Mouse (Mus musculus): ENCODE measurements at regions not wholly inside any gene's neighbourhood (a gene's known extent, or its start where the extent isn't known, plus 50 kb on each side); places are given as distances from the start of the nearest gene placed in this dataset.
A peak's percentile ranks its signal among the peaks of the same experiment; 100 is the strongest.
"Not testable (repeated sequence)": the region's sequence is repeated elsewhere in the genome, so short reads cannot be mapped to it uniquely, and the experiment has no call there.

DNA sequence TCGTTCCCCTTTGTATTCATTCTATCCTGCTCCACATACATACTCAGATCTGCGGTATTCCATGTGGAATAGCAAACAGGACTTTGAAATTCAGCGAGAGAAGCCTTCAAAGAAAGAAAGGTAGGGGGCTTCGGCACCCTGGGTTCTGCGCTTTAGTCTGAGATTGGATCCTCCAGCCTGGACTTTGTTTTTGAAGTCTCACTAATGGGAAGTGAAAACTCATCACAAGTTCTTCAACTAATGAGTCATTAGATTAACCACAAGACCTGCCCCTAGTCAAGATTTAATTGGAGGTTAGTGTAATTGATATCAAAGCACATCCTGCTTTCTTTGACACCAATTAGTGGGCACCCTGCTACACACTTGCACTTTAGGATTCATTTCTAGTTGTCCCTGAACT lies 492.5 kb upstream of the Zfp960 start:
- no peak for ATAC-seq (ENCODE audit: poor library complexity, severe bottlenecking)

DNA sequence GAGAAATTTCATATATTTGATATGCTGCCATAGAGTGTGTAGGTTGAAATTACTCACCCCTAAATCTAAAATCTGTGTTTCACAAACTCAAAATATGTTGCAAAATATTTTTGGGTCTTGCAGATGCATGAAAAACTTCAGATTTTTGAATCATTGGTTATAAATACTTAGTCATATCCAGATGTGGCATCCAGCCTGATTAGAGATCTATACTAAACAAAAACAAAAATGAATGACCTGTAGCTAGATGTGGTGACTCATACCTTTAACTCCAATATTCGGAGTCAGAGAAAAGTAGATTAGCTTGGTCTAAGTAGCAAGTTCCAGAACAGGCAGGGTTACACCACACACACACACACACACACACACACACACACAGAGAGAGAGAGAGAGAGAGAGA lies 475.1 kb upstream of the Zfp960 start:
- ATAC-seq (ENCODE audit: poor library complexity, severe bottlenecking) = no peak

DNA sequence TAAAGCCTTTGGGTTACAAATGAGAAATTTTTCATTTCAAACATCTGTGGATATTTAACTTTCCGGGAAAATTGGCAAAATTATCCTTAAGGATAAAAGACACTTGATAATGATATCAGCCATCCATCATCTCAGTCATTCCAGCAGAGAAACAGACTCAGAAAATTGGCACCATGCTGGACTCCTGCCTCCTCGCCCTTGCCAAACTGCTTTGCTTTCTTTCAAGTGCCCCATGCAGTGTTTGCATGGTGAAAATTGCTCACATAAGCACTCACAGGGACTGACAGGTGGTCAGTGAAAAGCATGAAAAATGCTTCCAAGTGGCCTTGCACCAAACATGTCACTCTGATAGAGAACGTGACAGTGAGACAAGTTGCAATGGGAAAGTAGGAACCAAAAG lies 464.2 kb upstream of the Zfp960 start:
- no peak for ATAC-seq (ENCODE audit: poor library complexity, severe bottlenecking)

DNA sequence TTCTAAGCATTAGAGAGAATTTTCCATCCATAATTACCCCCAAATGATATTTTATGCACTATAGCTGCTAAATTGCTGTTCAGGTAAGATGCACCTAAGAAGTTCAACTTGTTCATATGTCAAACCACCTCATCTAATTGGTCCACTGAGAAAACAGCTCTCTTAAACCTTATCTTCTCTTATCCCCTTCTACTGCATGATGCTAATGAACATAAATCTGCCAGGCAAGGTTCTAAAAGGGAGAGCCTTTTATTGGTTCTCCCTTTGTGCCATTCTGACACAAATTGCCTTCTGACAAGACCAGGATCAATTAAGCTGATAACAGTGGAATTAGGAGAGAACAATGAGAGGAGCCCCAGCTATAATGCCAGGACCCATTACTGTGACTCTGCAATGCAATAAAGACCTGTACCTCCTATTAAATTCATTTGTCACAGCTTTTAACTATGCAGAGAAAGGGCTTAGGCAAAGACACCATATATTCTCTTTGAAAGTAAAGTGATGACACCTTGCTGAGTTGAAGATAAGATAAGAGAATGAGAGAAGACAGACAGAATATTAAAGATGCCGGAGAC lies 451.4 kb upstream of the Zfp960 start:
- ATAC-seq (ENCODE audit: poor library complexity, severe bottlenecking) = no peak

DNA sequence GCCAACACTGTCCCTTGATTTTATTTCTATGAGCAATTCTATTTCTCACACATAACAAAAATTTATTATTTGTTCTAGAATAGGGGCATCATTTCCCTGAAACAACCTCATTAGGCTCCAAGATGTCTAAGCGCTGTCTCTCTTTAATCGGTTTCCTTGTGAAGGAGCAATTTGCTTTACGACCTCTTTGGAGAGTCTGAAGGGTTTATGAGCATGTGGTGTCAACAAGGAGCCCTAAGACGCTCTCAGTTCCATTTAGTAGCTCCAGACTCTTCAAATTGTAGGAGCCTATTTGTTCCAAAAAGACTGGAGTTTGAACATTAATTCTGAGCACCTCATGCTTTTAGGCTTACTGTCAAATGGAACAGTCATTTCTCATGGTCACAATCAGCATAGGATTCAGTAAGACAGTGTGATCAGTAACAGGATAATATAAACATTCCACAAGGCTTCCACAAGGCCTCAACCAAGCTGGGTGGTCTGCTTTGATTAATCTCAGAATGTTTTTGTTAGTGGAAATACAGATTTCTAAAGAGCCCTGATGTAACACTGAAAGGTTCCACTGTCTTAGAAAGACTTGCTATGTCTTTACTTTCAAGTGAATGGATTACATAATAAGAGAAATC lies 441.9 kb upstream of the Zfp960 start:
- no peak for ATAC-seq (ENCODE audit: poor library complexity, severe bottlenecking)

DNA sequence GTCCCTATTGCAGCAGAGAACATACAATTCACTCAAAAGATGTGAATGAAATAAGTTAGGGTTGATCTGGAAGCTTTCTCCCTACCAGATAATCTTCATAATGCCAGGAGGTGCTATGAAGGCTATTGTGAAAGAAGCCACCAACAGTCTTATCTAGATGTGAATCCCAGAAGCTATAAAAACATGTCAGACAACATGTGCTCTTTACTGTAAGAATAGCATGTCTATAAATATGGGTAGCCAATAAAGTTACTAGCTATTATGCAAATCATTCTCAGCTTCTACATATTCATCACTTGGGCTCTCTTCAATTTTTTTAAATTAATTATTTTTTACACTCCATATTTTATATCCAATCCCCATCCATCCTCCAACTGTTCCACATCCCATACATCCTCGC lies 434.1 kb upstream of the Zfp960 start:
- no peak for ATAC-seq (ENCODE audit: poor library complexity, severe bottlenecking)

DNA sequence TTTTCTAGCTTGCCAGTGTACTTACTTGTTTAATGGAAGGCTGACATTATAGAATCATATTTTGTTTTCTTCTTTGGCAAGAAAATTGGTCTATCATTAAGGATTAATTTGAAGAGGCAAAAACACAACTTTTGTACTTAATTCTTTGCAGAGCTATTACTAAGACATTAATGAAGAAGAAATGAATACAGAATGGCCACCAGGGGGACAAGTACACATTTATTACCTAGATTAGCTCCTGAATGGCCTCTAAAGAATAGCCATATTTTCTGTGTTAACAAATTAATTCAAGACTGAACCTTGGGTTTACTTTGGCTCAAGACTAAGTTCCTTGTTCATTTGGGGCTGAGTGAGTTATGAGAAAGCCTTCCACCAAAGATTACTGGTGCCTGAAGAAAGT lies 430.5 kb upstream of the Zfp960 start:
- ATAC-seq (ENCODE audit: poor library complexity, severe bottlenecking) = no peak

DNA sequence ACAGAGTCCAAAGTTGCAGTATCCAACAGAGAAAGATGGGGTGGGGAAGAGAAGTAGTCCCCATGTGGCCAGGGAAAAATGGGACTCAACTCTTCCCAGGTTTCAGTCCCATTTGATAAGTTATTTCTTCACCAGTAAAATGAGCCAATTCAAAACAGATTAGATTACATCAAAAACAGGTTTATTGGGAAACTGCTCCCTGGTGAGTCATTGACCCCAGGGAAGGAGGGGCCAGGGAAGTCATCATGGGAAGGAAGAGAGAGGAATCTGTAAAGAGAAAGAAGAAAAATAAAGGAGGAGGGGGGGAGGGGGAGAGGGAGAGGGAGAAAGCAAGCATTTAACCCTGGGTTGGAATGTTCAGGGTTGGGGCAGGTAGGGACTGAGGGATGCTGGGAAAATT lies 426.4 kb upstream of the Zfp960 start:
- no peak for ATAC-seq (ENCODE audit: poor library complexity, severe bottlenecking)

DNA sequence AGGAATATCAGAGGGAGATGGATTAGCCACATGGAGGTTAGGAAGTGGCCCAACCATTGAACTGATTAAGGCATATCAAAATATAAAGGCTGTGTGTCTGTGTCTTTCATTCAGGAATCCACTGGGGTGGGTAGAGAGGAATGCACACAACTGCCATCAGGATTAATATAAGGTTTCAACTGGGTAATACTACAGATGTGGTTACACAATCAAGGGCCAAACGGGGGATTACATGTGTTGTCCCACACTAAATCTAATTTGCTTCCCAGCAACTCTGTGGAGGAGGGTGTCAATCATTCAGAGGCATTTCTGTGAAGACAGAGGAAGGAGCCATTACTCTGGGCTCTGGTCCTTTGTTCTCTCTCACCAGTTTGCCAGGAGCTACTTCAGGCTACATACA lies 416.0 kb upstream of the Zfp960 start:
- ATAC-seq (ENCODE audit: poor library complexity, severe bottlenecking) = no peak

DNA sequence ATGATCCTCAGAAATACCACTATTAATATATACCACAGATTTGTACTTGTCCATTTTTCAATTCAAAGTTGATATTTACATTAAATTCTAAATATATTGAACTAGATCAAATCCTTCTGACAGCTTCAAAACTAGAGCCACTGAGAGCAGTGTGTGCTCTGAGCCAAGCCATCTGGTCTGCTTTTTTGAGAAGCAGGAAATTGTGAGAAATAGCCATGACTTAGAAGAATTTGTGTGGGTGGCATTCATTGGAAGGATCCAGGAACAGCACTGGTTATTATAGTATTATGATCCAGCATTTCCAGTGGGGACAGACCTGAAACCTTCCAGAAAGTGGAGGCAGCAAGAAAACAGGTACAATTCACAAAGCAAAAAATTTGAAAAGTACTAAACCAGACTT lies 398.7 kb upstream of the Zfp960 start:
- ATAC-seq (ENCODE audit: poor library complexity, severe bottlenecking) = no peak

DNA sequence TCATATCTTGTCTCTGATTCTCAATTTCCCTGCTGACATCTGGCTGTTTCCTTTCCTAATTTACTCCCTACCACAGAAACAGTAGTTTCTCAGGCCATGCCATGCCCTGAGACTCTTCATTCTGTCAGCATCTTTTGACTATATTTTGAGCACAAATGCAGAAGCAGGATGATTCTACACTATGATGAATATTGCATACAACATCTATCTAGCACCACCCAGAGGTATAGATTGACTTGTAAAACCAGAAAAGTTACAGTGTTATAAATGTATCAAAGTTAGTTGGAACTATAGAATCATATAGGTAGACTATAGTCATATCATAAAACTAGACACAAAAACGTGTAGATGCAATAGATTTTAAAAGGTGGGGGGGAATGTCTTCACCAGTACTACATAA lies 396.3 kb upstream of the Zfp960 start:
- no peak for ATAC-seq (ENCODE audit: poor library complexity, severe bottlenecking)

DNA sequence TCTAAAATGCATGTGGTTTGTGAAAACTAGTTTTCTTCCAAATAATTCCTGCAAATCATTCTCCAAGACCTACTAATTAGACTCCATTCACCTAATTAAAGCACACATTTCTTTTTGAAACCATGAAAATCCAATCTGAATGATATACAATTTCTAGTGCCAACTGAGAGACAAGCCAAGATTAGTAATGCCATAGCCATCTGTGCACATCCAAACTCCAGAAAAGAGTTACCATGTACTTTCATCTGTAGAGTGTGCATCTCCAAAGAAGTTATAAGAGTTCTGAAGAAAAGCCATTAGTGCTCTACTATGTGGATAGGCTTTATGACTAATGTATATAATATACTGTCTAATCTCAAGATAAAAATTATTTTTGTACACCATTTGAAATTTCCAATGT lies 359.7 kb upstream of the Zfp960 start:
- no peak for ATAC-seq (ENCODE audit: poor library complexity, severe bottlenecking)

DNA sequence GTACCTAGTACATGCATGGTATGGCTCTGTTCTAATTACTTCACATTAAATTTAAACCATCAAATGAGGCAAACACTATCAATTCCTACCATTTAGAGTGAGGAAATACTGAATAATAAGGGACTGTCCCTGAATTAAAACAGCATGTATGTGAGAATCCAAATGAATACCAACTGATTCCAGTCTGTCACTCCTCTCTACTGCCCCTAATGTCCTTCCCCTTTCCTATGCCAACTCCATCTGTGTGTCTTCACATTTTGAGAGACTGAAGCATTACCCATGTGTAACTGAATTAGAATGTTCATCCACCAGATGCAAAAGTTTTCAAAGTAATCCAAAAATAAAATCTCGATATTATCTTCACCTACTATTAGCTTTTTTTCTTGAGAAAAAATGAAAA lies 358.0 kb upstream of the Zfp960 start:
- ATAC-seq (ENCODE audit: poor library complexity, severe bottlenecking) = no peak

DNA sequence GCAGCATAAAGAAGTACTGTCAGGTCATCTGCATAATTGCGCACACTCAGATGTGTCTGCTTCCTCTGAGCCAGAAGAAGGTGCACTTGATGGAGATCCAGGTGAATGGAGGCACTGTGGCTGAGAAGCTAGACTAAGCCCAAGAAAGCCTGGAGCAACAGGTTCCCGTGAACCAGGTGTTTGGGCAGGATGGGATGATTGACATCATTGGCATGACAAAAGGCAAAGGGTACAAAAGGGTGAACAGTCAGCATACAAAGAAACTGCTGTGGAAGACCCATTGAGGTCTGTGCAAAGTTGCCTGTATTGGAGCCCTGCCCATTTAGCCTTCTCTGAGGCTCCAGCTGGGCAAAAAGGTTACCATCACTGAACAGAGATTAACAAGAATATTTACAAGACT lies 337.0 kb upstream of the Zfp960 start:
- no peak for ATAC-seq (ENCODE audit: poor library complexity, severe bottlenecking)

DNA sequence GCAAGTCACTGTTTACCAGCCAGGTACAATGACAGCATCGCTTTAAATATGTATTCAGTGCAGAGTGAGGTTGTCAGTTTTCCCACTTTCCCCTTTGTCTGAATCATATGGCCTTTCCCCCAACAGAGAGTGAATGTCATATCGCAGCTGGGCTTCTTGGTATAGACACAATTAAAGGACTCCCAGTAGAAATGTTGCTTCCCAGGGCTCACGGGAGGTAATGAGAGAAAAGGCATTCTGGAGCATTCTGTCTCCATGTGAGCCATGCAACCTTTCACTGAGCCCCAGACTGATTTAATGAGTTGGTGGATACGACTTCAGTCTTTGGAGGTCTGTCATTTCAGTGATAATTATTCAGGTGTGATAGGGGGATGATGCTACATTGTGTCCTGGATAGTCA lies 310.8 kb upstream of the Zfp960 start:
- no peak for ATAC-seq (ENCODE audit: poor library complexity, severe bottlenecking)

DNA sequence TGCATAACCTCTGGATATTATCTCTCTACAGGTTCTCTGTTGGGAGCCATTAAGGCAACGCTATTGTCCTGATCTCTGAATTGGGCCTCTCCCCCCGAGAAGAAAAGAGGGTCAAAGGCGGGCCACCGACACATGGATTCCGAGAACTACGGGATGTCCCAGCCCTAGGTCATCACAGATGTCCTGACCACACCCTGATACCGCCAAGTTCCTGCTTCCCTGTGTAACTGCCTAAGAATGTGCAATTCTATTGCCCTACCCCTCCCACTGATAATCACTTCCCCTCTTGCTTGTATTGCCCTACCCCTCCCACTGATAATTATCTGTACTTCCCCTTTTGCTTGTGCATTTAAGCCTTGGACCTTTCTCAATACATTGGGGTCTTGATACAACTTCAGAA lies 293.3 kb upstream of the Zfp960 start:
- not testable (repeated sequence) for ATAC-seq (ENCODE audit: poor library complexity, severe bottlenecking)

DNA sequence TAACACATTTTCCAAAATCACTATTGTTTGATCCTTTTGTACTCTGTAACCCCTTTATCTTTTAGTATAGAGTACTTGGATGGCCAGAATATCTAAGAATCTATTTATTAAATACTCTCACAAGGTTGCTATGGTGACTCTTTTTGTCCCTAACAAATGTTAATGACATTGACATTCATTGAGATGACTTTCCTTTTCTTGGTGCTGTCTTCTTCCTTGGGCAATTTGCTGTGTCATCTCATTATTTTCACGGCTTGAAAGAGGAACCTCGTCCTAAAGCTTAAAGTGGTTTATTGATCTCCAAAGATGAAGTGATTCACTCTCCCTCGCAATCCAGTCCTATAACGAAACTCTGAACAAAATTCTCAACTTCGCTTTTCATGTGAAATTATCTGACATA lies 265.6 kb upstream of the Zfp960 start:
- ATAC-seq (ENCODE audit: poor library complexity, severe bottlenecking) = no peak

DNA sequence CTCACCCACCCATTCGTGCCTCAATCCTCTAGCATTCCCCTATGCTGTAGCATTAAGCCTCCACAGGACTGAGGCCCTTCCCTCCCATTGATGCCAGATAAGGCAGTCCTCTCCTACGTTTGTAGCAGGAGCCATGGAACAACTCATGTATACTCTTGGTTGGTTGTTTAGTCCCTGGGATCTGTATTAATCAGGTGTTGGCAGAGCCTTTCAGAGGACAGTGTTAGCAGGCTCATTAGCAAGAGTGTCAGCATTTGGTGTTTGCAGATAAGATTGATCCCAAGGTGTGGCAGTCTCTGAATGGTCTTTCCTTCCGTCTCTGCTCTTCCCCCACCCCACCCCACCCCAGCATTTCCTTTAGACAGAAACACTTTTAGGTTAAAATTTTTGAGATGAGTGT lies 258.9 kb upstream of the Zfp960 start:
- no peak for ATAC-seq (ENCODE audit: poor library complexity, severe bottlenecking)

DNA sequence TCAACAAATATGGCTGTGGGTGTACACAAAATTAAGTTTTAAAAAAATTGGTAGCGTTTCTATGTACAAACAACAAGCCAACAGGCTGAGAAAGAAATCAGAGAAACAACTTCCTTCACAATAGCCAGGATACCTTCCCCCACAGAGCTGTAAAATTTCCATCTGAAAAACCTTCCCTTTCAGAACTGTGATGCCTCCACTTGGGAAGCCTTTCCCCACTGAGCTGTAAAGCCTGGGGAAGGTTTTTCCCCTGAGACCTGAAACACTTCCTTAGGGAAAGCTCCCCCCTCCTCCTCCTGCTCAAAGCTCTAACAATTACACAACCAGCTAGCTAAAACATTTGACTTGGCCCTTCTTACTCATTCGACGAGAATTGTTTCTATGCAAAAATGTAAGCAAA lies 245.5 kb upstream of the Zfp960 start:
- no peak for ATAC-seq (ENCODE audit: poor library complexity, severe bottlenecking)

DNA sequence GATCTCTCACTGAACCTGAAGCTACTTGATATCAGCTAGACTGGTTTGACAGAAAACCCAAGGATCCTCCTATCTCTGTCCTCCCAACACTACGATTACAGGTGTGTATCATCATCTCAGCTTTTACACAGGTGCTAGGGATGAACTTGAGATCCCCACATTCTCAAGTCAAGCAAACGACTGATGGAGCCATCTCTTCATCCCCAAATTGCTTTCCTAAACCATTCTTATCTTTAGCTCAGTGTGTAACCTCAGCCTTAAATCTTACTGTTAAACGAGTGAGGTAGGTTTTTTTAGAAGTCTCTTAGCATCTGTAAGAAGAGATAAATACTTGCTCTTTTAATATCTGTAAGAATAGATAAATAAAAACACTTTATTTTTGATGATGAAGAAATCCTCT lies 242.2 kb upstream of the Zfp960 start:
- ATAC-seq (ENCODE audit: poor library complexity, severe bottlenecking) = no peak

DNA sequence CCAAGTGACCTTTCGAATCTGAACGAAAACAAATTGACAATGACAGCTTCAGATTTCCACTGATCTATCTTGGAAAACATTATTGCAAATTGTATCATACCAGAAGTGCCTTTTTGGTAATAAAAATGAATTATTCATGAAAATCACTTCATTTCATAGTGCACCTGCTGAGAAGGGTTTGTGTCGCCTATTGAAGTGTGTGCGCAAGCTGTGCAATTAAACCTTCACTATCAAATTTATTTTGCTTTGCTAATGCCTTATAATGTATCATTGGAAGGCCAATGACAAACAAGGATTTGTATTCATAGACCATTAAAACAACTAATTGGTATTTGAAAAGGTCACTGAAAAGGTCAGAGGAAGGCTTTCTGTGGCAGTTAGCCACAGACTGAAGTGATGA lies 224.8 kb upstream of the Zfp960 start:
- no peak for ATAC-seq (ENCODE audit: poor library complexity, severe bottlenecking)

DNA sequence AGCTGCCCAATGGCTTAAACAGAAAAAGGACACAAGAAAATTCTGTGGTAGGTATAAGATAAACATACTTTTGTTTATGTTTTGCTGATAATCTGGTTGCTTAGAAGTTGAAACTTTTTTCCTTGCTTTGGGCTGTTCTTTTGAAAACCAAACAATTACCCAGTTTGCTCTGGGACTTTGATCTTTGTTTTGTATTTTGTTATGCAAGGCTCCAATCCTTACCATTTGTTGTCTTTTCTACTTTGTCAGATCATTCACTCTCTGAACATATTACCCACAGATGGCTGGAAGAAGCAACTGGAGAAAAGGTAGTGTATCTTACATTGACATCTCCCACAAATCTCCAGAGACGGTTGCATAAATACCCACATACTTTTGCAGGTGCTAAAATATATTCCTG lies 203.1 kb upstream of the Zfp960 start:
- no peak for ATAC-seq (ENCODE audit: poor library complexity, severe bottlenecking)

DNA sequence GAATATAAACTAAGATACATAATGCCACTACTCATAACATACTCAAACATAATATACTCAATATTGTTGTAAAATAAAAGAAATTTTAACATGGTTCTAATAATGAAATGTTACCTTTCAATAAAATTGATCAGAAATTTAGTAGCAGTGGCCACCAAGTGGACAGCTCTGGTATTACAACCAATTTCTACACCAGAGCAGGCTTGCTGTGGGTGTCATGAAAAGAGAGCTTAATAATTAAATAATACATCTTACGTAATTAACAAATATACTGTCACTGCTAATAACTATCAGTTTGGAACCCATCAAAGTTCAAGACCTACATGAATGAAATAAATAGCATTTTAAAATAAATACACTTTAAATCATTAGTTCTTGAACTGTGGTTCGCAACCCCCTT lies 163.1 kb upstream of the Zfp960 start:
- peak; percentile 49; the same call in 1 of the 2 replicates for ATAC-seq (ENCODE audit: poor library complexity, severe bottlenecking)
